Mouse (Mus musculus): ENCODE measurements around the gene Ddx3x.
A peak's percentile ranks its signal among the peaks of the same experiment; 100 is the strongest.
"Not testable (repeated sequence)": the region's sequence is repeated elsewhere in the genome, so short reads cannot be mapped to it uniquely, and the experiment has no call there.

Gene Ddx3x

DNA sequence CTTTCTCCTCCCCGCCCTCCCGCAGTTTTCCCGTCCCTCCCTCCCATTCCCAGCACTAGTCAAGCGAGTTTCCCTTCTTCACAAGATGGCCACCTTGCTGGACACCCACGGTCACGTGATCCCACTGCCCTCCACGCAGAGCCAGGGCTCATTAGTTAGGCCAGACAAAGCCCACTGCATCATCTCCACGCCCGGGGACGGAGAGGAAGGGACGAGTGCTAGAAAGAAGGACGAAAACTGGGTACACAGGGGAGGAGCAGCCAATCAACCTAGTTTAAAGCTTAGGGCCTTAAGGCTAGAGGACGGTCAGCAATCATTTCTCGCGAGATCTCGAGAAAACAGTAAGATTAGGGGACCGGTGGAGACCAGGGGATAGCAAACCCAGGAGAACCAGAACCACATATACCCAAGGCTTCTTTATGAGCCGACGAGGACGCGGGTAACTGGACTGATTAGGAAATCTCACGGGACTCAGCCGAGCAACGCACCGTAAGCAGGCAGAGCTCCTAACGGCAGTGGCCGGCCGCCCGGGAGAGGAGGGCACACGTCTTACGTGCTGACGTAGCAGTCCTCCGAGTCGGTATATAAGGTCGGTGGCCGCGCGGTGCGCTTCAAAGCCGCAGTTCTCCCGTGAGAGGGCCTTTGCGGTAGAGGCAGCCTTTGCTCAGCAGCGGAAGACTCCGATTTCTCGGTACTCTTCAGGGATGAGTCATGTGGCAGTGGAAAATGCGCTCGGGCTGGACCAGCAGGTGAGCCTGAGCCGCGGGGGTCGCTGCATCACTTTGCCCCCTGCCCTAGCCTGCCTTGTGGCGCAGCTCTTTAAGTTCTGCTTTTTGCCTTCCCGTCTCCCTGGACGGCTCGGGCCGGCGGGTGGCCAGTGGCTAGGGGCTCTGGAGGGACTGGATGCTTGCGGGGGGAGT, at the start of gene Ddx3x:
TSS of gene Ddx3x (plus strand) at position 562 of the 920 bp plus-strand sequence.
- peak; percentile 86 for DNase-seq (ENCODE audit: low spot score)

DNA sequence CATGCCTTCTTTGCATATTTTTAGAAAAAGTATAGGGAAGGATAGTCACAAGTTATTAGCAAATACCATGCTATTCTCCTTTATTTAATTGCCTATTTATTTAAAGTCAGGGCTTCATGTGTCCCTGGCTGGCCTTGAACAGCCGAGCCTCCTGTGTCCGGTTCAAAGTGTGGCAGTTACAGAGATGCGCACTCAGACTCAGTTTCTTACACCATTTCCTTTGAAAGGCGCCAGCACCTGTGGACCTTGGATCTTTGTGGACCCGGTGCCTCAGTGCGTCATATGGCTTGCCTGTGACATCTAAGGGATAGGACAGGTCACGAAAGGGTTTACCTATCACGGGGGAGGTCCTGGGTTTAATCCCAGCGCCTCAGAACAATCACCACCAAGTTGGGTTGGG, 49.5 kb upstream of the Ddx3x start:
- DNase-seq (ENCODE audit: low spot score) = no peak

- DNase-seq (ENCODE audit: low spot score) = not testable (repeated sequence)
Observed at GRCm38 (mm10) chrX:13232834-13233233, 47.9 kb upstream of the Ddx3x start.

DNA sequence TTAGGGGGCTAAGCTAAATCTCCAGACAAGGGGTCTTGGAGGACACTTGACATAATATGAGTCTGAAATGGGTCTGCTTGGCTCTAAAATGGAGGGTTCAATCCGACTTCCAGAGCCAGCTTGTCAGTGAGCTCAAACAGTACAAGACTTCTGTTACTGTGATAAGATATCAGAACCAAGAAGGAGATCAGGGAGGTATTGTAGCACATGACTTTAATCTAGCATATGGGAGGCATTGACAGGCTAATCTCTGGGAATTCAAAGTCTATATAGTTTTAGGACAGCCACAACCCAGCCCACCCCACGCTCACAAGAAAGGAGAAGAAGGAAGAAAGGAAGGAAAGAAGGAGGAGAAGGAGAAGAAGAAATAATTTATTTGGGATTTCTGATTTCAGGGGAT, 47.1 kb upstream of the Ddx3x start:
- no peak for DNase-seq (ENCODE audit: low spot score)

DNA sequence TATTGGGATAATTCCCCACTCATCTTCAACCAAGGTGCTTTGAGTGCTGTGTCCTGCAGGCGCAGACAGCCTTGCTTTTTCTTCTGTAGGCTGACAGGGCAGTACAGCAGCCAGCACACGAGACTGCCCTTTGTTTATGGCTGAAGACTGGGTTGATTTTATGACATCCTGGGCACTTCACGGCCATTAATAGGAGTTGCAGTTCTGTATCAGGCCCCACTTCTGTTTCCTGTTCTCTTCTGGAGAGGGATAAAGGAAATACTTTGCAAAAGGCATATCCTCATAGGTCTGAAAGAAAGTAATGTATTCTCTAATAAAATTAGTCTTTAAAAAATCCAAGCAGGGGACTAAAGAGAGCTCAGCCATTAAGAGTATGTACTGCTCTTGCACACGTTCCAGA, 46.1 kb upstream of the Ddx3x start:
- DNase-seq (ENCODE audit: low spot score) = no peak

GRCm38 (mm10) chrX:13236100-13236568, 44.6 kb upstream of the Ddx3x start:
- DNase-seq (ENCODE audit: low spot score) = no peak

GRCm38 (mm10) chrX:13239455-13239854, 41.3 kb upstream of the Ddx3x start:
- DNase-seq (ENCODE audit: low spot score) = no peak

- DNase-seq (ENCODE audit: low spot score) = no peak
Observed at GRCm38 (mm10) chrX:13240646-13241425, 39.9 kb upstream of the Ddx3x start.

DNA sequence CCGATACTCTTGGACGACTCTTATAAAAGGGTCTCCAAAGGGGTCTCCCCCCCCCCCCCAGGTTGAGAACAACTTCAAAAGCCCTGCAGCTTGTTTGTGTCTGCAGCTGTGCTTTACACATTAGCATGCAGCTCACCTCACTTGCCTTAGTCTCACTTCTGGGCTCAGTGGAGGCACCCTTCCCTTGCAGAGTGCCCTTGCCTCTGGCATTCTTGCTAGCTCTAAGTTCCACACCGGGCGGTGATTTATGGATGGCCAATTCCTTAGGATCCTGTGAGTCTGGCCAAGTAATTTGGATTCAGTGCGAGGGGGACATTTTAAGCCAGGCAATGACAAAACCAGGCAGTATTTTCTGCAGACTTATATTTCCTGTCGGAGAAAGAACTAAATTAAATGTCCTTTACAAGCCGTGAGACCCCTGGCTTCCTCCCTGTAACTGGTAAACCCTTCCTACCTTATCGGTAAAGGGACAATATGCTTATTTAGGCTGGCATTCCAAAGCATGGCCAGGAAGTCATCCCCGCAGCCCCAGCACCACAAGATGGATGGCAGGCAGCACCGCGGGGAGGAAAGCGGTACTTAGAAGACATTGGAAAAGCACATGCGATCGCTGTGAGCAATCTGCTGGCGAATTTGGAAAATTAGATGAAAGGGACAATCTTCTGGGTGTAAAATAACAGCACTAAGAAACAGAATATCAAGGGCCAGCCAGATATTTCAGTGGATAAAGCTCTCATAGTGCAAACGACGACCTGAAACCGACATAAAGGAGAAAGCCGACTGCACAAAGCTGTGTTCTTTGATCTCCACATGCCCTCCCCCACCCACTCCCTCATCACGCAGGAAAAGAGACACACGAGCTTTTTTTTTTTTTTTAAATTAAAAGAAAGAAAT, 39.1 kb upstream of the Ddx3x start:
- DNase-seq (ENCODE audit: low spot score) = peak; percentile 14

DNA sequence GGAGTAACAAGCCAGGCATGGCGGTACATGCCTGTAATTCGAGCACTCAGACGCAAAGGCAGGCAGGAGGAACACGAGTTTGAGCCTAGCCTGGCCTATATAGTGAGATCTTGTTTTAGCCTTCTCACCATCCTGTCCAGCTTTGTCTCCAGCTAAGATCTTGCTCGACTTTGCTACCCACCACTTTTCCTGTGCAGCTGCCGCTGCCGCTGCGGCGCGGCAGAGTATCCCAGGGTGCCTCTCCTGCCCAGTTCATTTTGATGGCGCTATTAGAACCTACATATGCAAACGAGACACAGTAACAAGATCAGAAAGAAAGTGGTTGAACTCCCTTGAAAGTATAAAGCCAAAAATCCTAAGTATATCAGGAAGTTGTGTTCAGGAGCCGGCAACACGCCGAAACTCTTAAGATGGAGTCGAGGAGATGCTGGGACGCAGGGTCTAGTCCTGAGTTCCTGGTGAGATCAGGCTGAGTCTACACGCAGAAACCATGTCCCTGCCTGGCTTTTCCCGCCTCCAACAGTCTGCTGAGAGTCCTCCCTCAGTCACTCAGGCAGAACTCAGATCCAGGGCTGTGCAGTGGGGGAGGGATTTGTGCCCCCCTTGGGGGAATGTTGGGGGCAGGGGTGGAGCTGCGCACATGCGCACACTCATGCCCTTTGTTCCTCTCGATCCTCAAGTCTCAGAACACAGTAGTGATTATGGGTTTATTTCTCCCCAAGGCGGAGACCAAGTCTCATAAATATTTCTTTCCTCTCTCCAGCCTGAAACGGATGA, 38.3 kb upstream of the Ddx3x start:
- peak; percentile 76 for DNase-seq (ENCODE audit: low spot score)

- DNase-seq (ENCODE audit: low spot score) = no peak
Observed at GRCm38 (mm10) chrX:13243133-13244123, 37.3 kb upstream of the Ddx3x start.

DNA sequence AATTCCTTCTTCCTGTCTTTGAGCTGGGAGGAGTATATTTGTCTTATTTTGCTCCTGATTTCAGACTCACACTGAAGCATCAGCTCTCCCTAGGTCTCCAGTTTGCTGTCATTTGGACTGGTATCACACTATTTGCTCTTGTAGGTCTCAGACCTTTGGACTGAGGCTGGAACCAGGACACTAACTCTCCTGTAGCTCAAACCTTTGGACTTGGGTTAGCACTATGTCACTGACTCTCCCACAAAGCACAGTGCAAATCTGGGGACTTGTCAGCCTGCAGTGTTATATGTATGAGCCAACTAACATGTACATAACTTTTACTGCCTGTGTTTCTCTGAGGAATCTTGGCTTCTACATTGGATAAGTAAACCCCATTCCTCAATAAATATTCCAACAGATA, 36.2 kb upstream of the Ddx3x start:
- no peak for DNase-seq (ENCODE audit: low spot score)

GRCm38 (mm10) chrX:13245027-13245426, 35.7 kb upstream of the Ddx3x start:
- DNase-seq (ENCODE audit: low spot score) = no peak

GRCm38 (mm10) chrX:13251683-13252082, 29.1 kb upstream of the Ddx3x start:
- DNase-seq (ENCODE audit: low spot score) = no peak

- DNase-seq (ENCODE audit: low spot score) = no peak
Observed at GRCm38 (mm10) chrX:13254273-13254672, 26.5 kb upstream of the Ddx3x start.

GRCm38 (mm10) chrX:13263356-13263755, 17.4 kb upstream of the Ddx3x start:
- no peak for DNase-seq (ENCODE audit: low spot score)

GRCm38 (mm10) chrX:13275519-13276137, 5.1 kb upstream of the Ddx3x start:
- no peak for DNase-seq (ENCODE audit: low spot score)

DNA sequence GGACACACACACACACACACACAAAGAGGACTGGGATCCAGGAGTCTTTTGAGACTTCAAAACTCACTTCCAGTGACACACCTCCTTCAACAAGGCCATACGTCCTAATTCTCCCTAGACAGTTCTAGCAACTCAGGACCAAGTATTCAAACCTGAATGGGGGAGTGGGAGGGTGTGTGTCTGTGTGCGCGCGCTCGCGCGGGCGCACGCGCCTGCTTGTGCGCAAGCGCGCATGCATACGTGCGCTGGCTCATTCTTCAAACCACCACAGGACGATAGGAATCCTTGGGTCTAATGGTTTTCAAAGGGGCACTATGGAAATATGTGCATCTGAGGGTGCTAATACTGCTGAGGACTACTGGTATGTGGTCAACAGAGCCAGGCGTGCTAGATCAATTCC, 1.8 kb upstream of the Ddx3x start:
- DNase-seq (ENCODE audit: low spot score) = no peak

DNA sequence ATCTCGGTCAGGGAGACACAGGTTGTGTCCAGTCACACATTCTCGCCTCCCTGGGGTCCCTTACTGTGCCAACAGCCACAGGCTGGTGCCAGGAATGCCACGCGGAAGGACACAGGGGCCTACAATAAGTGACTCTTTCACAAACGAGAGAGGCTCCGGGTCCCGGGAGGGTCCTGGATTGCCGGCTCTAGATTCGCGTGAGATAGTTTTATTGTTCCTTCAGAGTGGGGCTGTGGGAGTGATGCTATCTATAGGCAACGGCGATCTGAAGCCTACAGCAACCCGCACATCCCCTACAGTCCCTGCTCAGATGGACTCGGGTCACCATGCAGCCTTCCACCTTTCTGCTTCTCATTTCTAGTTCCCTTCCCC, 747 bp upstream of the Ddx3x start:
- DNase-seq (ENCODE audit: low spot score) = no peak

Data from layer of hippocampus, adult 11-12 months (tissue).